Mouse (Mus musculus) liver, embryonic 13.5 days (tissue): Measurements from ENCODE around the gene Hmcn1. TPM values are rescaled to one million over a fixed set of nuclear protein-coding genes. Genes with fewer than 3 reads are reported as not detected.

Experiments used
- ATAC-seq: fragments of 200-750 bp; cut with Nextera tagmentation; 2 replicates; pipeline ENCODE4 v1.8.0; 2017; ENCODE audit warnings: low read depth, mild to moderate bottlenecking, moderate number of reproducible peaks, moderate library complexity
- DNase-seq: peaks from one replicate; pipeline ENCODE4 v3.0.0; 2022
- H3K27ac ChIP-seq: fragments of 300-500 bp; sonication (generic); 2 replicates; pipeline ENCODE4 v1.5.1; 2015; ENCODE audit warnings: moderate library complexity, mild to moderate bottlenecking, inconsistent platforms
- H3K27me3 ChIP-seq: fragments of 300-500 bp; sonication (generic); 2 replicates; pipeline ENCODE4 v1.6.1; 2015; ENCODE audit warnings: mild to moderate bottlenecking, inconsistent platforms
- H3K36me3 ChIP-seq: fragments of 300-500 bp; sonication (generic); 2 replicates; pipeline ENCODE4 v1.6.1; 2015; ENCODE audit warnings: mild to moderate bottlenecking, inconsistent platforms
- H3K4me1 ChIP-seq: fragments of 300-500 bp; sonication (generic); replicated peaks from 2 replicates; pipeline ENCODE4 v1.6.1; 2015; ENCODE audit warnings: inconsistent platforms
- H3K4me2 ChIP-seq: fragments of 300-500 bp; sonication (generic); 2 replicates; pipeline ENCODE4 v1.6.1; 2015; ENCODE audit warnings: inconsistent platforms, mild to moderate bottlenecking, moderate library complexity
- H3K4me3 ChIP-seq: fragments of 300-500 bp; sonication (generic); replicated peaks from 2 replicates; pipeline ENCODE4 v1.5.1; 2015; ENCODE audit warnings: mild to moderate bottlenecking, inconsistent platforms
- H3K9ac ChIP-seq: fragments of 300-500 bp; sonication (generic); 2 replicates; pipeline ENCODE4 v1.6.1; 2015; ENCODE audit warnings: mild to moderate bottlenecking, inconsistent platforms
- H3K9me3 ChIP-seq: fragments of 300-500 bp; sonication (generic); replicated peaks from 2 replicates; pipeline ENCODE4 v1.6.1; 2016; ENCODE audit warnings: inconsistent platforms
- WGBS: fragments of 180-500 bp; shearing (Covaris S2); methylation state at CpG from one replicate; pipeline ENCODE4 v1.1.7; 2015; ENCODE audit not compliant: insufficient replicate concordance; 5-methylcytosine and 5-hydroxymethylcytosine counted together
- polyA plus RNA-seq: library from polyadenylated mRNA; unstranded; fragments of >200 nt; fragmentation: Nextera tagmentation; extraction: Ambion mirVana; gene quantifications from 2 replicates; pipeline ENCODE4 v1.2.1, GENCODE M21; 2015

Gene Hmcn1
- polyA plus RNA-seq, 1 experiment from 2014 or later, result 1.9 TPM

DNA sequence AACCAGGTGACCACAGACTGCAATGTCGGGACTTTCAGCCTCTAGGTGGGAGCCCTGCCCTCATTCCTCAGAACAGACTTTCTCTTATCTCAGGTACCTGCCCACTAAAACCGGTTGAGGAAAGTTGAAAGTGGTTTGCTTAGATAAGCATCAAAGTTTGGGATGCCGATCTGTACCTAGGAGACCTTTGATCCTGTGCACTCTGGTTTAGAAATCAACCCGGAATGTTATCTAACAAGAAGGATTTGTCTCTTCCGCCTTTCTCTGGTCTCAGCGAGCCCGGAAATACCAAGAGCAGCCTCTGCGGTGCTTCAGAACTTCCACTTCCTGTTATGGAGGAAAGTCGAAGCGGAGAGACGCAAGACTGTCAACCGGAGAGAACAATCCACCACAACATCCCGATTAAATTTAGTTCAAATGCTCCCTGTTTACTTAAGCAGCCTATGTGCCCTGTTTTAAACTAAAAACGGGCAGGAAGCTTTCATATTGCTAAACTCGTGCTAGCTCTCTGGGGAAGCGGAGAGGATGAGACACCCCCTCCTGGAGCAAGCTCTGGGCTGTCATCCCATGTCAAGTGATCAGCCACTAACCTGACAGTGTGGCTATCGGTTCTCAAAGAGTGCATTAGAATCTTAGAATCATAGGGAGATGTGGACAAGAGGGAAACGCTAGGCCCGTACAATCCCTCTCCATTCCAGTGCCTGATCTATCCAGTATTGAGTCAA is 32.0 kb upstream of the Hmcn1 start:
- peak; percentile 69 for ATAC-seq
- Histone ChIP-seq H3K9me3 (no peaks in the 10 kb centered on the region), H3K4me2 (peak overlapping the region; percentile 39), H3K27ac (peak overlapping the region; percentile 54), H3K9ac (no peak overlapping the region), H3K27me3 (no peaks in the 10 kb centered on the region), H3K36me3 (no peaks in the 10 kb centered on the region), H3K4me3 (no peak overlapping the region), H3K4me1 (0 out of 2 replicates have a peak, but pooled peaks cover 9% of the 10 kb centered on the region)
- 34% methylated on average over 19 of the region's 19 CpGs for WGBS
- DNase-seq, result no peak

DNA sequence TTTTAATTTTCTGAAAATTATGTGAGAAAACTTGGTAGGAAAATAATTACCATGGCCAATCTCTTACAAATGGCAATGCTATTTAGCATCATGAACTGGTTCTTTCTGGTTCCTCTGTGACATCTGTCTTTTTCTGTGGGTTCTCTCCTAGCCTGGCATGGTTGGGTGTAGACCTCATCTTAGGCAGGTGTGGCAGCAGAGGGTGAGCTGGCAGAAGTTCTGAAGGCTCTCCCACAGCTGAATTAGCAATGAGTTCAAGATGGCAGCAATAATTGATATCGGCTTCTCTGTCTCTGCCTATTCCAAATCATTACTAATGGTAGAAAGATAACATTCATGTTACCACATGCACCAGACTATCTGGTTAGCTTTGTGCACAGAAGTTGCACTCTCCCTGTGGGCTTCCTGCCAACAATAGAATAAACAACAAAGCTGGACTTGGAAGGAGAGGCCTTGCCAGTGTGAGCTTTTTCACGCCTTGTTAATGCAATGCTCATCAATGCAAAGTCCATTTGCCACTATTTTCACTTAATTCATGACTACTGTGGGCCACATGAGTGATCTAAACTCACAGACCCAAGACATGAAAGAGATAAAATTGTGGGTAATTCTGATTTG is 26.1 kb upstream of the Hmcn1 start:
- Histone ChIP-seq H3K4me2 (no peak overlapping the region), H3K27me3 (no peaks in the 10 kb centered on the region), H3K9me3 (no peaks in the 10 kb centered on the region), H3K4me3 (no peak overlapping the region), H3K27ac (no peak overlapping the region), H3K9ac (no peak overlapping the region), H3K36me3 (no peaks in the 10 kb centered on the region), H3K4me1 (no peaks in the 10 kb centered on the region)
- no peak for ATAC-seq
- 65% methylated on average over 2 of the region's 2 CpGs for WGBS
- DNase-seq, result no peak

DNA sequence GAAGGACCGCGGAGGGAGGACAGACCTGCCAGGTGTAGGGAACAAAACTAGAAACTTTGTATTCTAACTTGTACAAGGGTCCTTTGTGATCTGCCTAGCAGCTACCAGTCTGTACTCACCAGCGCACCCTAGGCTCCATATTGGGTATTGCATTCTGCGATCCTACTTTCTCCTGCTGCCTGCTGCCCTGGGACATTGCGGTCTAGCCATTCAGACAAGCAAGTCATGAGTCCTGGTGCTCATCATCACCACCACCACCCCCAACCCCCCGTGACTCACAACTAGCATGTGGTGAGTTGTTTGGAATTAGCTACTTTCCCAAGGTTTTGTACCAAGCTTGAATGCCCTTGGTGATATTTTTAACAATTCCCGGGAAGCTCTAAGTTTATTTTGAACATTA is 17.8 kb upstream of the Hmcn1 start:
- H3K36me3 ChIP-seq, result no peaks in the 10 kb centered on the region

DNA sequence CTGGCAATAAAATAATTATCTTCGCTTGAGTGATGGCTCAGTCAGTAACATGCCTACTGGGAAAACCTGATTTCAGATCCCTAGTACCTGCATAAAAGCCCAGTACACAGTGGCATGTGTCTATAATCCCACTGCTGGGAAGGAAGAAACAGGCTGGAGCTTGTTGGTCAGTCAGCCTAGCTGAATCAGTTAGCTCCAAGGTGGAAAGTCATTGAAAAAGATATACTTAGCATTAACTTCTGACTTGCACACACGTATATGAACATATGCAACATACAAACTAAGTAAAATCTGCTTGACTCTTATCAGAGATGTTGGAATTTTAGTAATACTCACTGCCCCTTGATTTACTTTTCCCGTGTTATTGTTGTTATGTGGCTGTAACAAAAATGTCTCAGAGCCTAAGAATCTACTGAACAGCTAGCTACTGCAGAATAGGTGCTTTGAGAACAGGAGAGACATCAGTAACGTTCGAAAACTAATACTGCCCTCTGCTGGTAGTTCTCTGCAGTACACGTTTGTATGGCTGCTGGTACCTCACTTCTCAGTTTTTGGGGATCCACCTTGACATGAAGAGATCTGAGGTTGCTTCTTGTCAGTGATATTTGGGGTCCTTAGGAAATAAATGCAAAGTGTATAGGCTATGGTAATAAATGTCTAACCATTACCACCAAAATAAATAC is 16.0 kb upstream of the Hmcn1 start:
- Histone ChIP-seq H3K9ac (no peak overlapping the region), H3K4me3 (no peak overlapping the region), H3K27ac (no peak overlapping the region), H3K9me3 (no peaks in the 10 kb centered on the region), H3K4me2 (no peak overlapping the region), H3K27me3 (peaks cover 3% of the 10 kb centered on the region; the same call in 1 of the 2 replicates), H3K36me3 (no peaks in the 10 kb centered on the region), H3K4me1 (no peaks in the 10 kb centered on the region)
- DNase-seq, result peak; percentile 16
- 23% methylated on average over 6 of the region's 6 CpGs for WGBS
- no peak for ATAC-seq

More for the DNA sequence above, 17.8 kb upstream of the Hmcn1 start:
- H3K4me3 ChIP-seq, result no peak overlapping the region
- H3K4me1 ChIP-seq, result no peaks in the 10 kb centered on the region
- no peak overlapping the region for H3K9ac ChIP-seq
- peaks cover 3% of the 10 kb centered on the region; the same call in 1 of the 2 replicates for H3K27me3 ChIP-seq
- no peaks in the 10 kb centered on the region for H3K9me3 ChIP-seq
- 21% methylated on average over 7 of the region's 7 CpGs for WGBS
- H3K4me2 ChIP-seq, result no peak overlapping the region
- no peak overlapping the region for H3K27ac ChIP-seq
- ATAC-seq (peak; percentile 23; the same call in 1 of the 2 replicates), DNase-seq (peak; percentile 15)

DNA sequence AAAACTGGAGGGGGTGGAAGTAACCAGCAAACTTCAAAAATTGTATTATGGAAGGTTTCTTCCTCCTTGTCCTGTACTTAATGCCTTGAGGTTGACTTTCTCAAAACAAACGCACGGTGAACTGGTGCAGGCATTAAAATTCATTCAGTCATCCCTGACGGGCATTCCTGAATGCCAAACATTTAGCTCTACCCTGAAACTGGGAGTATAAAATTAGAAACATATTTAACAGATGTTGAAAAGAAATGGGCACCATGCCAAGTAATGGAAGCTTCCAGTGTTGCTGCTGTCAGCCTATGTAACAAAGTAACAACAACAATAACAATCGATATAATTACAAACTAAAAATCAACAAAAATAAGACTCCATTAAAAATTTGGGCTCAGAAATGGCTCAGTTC is 14.5 kb upstream of the Hmcn1 start:
- Histone ChIP-seq H3K4me3 (no peak overlapping the region), H3K9ac (no peak overlapping the region), H3K27me3 (peaks cover 3% of the 10 kb centered on the region; the same call in 1 of the 2 replicates), H3K4me2 (no peak overlapping the region), H3K4me1 (no peaks in the 10 kb centered on the region), H3K36me3 (no peaks in the 10 kb centered on the region), H3K27ac (no peak overlapping the region), H3K9me3 (no peaks in the 10 kb centered on the region)
- no peak for DNase-seq
- no peak for ATAC-seq
- WGBS, result 70% methylated on average over 4 of the region's 4 CpGs

DNA sequence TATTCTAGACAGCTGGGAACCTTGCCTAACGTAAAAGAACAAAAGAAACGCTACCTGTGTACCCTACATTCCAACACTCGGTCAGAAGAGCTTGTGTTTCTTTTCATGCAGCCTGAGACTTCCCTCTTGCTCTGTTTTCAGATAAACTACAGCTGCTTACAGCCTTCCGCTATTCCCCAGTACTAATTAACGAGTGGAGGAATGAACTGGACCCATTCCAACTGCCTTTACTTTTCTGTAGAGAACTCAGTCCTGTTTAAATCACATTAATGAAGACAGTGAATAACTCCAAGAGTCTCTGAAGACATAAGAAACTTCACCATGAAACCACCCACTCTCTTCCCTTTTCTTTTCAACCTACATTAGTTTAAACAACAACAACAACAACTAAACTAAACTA is 10.8 kb upstream of the Hmcn1 start:
- no peak overlapping the region for H3K9ac ChIP-seq
- no peak overlapping the region for H3K4me2 ChIP-seq
- no peak for DNase-seq
- ATAC-seq, result no peak
- no peak overlapping the region for H3K27ac ChIP-seq
- WGBS, result 71% methylated on average over 5 of the region's 5 CpGs
- H3K4me1 ChIP-seq, result no peaks in the 10 kb centered on the region
- no peaks in the 10 kb centered on the region for H3K36me3 ChIP-seq
- no peak overlapping the region for H3K4me3 ChIP-seq
- no peaks in the 10 kb centered on the region for H3K27me3 ChIP-seq
- H3K9me3 ChIP-seq, result no peaks in the 10 kb centered on the region

- Histone ChIP-seq H3K27ac (no peak overlapping the region), H3K4me3 (no peak overlapping the region), H3K9me3 (no peaks in the 10 kb centered on the region), H3K36me3 (no peaks in the 10 kb centered on the region), H3K4me1 (no peaks in the 10 kb centered on the region), H3K27me3 (no peaks in the 10 kb centered on the region), H3K9ac (no peak overlapping the region), H3K4me2 (no peak overlapping the region)
- WGBS, result 34% methylated on average over 8 of the region's 8 CpGs
- DNase-seq (no peak), ATAC-seq (no peak)
Measured at GRCm38 (mm10) chr1:151001868-151002428, 8.7 kb upstream of the Hmcn1 start.

- H3K36me3 ChIP-seq, result no peaks in the 10 kb centered on the region
- H3K27ac ChIP-seq, result no peak overlapping the region
- DNase-seq, result no peak
- no peak overlapping the region for H3K4me2 ChIP-seq
- no peaks in the 10 kb centered on the region for H3K27me3 ChIP-seq
- no peak overlapping the region for H3K4me3 ChIP-seq
- no peaks in the 10 kb centered on the region for H3K9me3 ChIP-seq
- no peak overlapping the region for H3K9ac ChIP-seq
- H3K4me1 ChIP-seq, result no peaks in the 10 kb centered on the region
- no peak for ATAC-seq
- 70% methylated on average over 13 of the region's 13 CpGs for whole genome bisulfite sequencing
Measured at GRCm38 (mm10) chr1:151000714-151001113, 7.5 kb upstream of the Hmcn1 start.

DNA sequence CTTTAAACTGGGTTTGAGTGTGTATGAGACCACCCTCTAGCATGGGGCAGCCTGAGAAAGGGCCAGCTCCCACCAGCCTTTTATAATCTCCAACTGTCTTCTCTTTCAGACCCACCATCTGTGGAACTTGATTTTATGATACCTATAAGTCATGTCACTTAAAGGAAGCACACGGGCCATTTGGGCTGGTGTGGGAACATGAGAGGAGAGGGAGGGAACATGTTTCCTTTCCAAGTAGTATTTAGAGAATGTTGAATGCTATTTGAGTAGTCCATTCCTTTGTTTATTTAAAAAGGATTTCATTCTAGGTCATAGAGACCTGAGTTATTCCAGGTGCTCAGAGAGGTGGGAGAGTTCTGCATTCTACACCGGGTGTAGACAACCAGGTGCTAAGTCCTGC is 1.4 kb upstream of the Hmcn1 start:
- no peak overlapping the region for H3K4me3 ChIP-seq
- DNase-seq (no peak), ATAC-seq (no peak)
- peaks cover 3% of the 10 kb centered on the region; the same call in 1 of the 2 replicates for H3K4me1 ChIP-seq
- peaks cover 25% of the 10 kb centered on the region for H3K27me3 ChIP-seq
- H3K36me3 ChIP-seq, result no peaks in the 10 kb centered on the region
- H3K9me3 ChIP-seq, result no peaks in the 10 kb centered on the region
- no peak overlapping the region for H3K4me2 ChIP-seq
- H3K9ac ChIP-seq, result no peak overlapping the region
- no peak overlapping the region for H3K27ac ChIP-seq
- WGBS, result 58% methylated on average over 2 of the region's 2 CpGs

DNA sequence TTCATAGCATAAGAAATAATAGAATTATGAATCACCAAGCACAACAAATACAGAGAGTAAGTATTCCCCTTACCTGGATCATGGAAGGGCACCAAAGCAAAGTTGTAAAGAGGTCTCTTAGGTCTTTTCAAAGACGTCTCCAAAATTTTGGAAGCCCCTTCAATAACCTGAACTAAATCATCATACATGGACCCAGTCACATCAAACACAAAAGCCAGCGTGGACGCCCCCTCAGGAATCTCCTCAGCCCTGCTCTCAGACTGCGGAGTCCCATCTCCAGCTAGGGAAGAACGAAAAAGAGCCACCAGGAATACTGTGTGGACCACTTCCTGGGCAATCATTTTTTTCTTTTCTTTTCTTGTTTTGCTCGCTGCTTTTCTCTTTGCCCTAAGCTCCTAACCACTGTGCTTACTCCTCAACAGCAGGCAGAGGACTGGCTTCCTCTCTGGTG is 499 bp downstream of the Hmcn1 start:
- Histone ChIP-seq H3K9me3 (no peaks in the 10 kb centered on the region), H3K4me3 (peak overlapping the region; percentile 50), H3K27ac (no peak overlapping the region), H3K9ac (peak overlapping the region; percentile 51), H3K4me1 (peaks cover 3% of the 10 kb centered on the region; the same call in 1 of the 2 replicates), H3K36me3 (no peaks in the 10 kb centered on the region), H3K27me3 (peaks cover 25% of the 10 kb centered on the region), H3K4me2 (peak overlapping the region; percentile 63)
- DNase-seq (no peak), ATAC-seq (no peak)
- WGBS, result 3% methylated on average over 6 of the region's 6 CpGs
